Comparison of ENCODE assay signal across 18 mouse cellular contexts in the genomic region with DNA sequence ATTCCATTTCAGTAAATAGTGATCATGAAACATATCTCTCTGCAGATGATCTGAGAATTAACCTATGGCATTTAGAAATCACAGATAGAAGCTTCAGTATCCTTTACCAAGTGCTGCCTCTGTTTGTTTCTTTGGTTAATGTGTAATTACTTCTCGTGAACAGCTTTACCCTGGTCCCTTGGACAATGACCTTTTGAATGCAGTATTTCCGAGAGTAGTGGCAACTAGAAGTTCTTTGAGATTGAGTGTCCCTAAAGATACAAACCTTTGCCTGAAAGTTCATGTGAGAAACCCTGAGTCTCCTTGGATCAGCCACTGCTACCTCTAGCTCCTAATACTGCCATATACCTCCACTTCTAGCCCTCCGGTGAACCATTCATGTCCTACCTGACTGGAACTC. TPM values are rescaled to one million over a fixed set of nuclear protein-coding genes. Genes with fewer than 3 reads are reported as not detected.
DNase-seq lines count a peak whose midpoint lies in the region; ATAC-seq and TF ChIP-seq lines count a peak whose summit lies in the region.
"Had no signal": no experiment of that assay in that cellular context is flagged by ENCODE, and none has a peak within 500 bp of the region (broad histone marks: within the 10 kb centered on the region; RNA-seq: fewer than 3 reads in every experiment).

No protein-coding gene starts in this region.

- H3K4me1 ChIP-seq in kidney, embryonic 16.5 days (ENCODE audit: insufficient read depth, low read length), result no peaks in the 10 kb centered on the region
- H3K4me1 ChIP-seq in kidney, postnatal 0 days (replicated peaks; ENCODE audit: insufficient read depth, low read length), result no peaks in the 10 kb centered on the region; the same call in 1 of the 2 replicates
- H3K4me1 ChIP-seq in liver, postnatal 0 days (ENCODE audit: insufficient read depth), result peaks cover 11% of the 10 kb centered on the region; the same call in 1 of the 2 replicates
- H3K4me1 ChIP-seq: embryonic facial prominence, embryonic 12.5 days; forebrain, embryonic 12.5 days; heart, embryonic 12.5 days; hindbrain, embryonic 10.5 days had no signal

- DNase-seq in kidney, adult 11 months, result peak; percentile 17
- peak; percentile 5 for DNase-seq in kidney, postnatal 0 days (ENCODE audit: low spot score)
- no peak for DNase-seq in kidney, postnatal 4 days
- no peak for DNase-seq in liver, postnatal 0 days
- DNase-seq in liver, result no peak
- DNase-seq: adrenal gland, postnatal 14 days; cerebellum, adult 11-12 months; cerebellum, adult 9-10 months; cerebellum, postnatal 25 days; gastrocnemius, postnatal 25 days had no signal

- ATAC-seq in kidney, embryonic 16.5 days (ENCODE audit: low FRiP score, low TSS enrichment), result no peak
- ATAC-seq in kidney, postnatal 0 days (replicated peaks; ENCODE audit: low FRiP score, low read depth), result no peak
- peak; percentile 54; the same call in 1 of the 2 replicates for ATAC-seq in liver, postnatal 0 days
- ATAC-seq: forebrain, embryonic 16.5 days; Patski had no signal

- H3K27ac ChIP-seq in kidney, embryonic 16.5 days (ENCODE audit: low read length), result no peak overlapping the region
- H3K27ac ChIP-seq in kidney, postnatal 0 days, result peak overlapping the region; percentile 2; the same call in 1 of the 2 replicates
- H3K27ac ChIP-seq in liver, postnatal 0 days (ENCODE audit: low read depth), result peak overlapping the region; percentile 44
- H3K27ac ChIP-seq: embryonic facial prominence, embryonic 12.5 days; forebrain, embryonic 12.5 days; hindbrain, embryonic 10.5 days had no signal

- H3K4me2 ChIP-seq in kidney, embryonic 16.5 days (replicated peaks; ENCODE audit: low read depth, low read length), result no peak overlapping the region
- no peak overlapping the region for H3K4me2 ChIP-seq in kidney, postnatal 0 days (ENCODE audit: low read length)
- peak overlapping the region; percentile 29; the same call in 1 of the 2 replicates for H3K4me2 ChIP-seq in liver, postnatal 0 days (ENCODE audit: low read depth, low read length)
- H3K4me2 ChIP-seq: embryonic facial prominence, embryonic 12.5 days; forebrain, embryonic 12.5 days; heart, embryonic 12.5 days had no signal

- H3K27me3 ChIP-seq in kidney, embryonic 16.5 days (ENCODE audit: insufficient read depth, low read length), result no peaks in the 10 kb centered on the region
- no peaks in the 10 kb centered on the region for H3K27me3 ChIP-seq in kidney, postnatal 0 days (ENCODE audit: insufficient read depth, low read length)
- H3K27me3 ChIP-seq in liver, postnatal 0 days (ENCODE audit: insufficient read depth, low read length), result no peaks in the 10 kb centered on the region
- H3K27me3 ChIP-seq: CH12.LX; embryonic facial prominence, embryonic 12.5 days; forebrain, embryonic 12.5 days; heart, embryonic 12.5 days; Patski had no signal

- no peaks in the 10 kb centered on the region for H3K9me3 ChIP-seq in kidney, embryonic 16.5 days (ENCODE audit: low read length)
- H3K9me3 ChIP-seq in kidney, postnatal 0 days (replicated peaks; ENCODE audit: low read length), result no peaks in the 10 kb centered on the region
- no peaks in the 10 kb centered on the region for H3K9me3 ChIP-seq in liver, postnatal 0 days (ENCODE audit: low read length)
- H3K9me3 ChIP-seq: embryonic facial prominence, embryonic 12.5 days; forebrain, embryonic 12.5 days; heart, embryonic 12.5 days; hindbrain, embryonic 10.5 days had no signal

- TF ChIP-seq EP300 in liver, postnatal 0 days (IDR thresholded peaks at IDR 0.05; ENCODE audit: low read depth), result no peak

- no peak overlapping the region for H3K4me3 ChIP-seq in kidney, embryonic 16.5 days (ENCODE audit: low read length)
- H3K4me3 ChIP-seq in kidney, postnatal 0 days (replicated peaks; ENCODE audit: low read depth, low read length), result no peak overlapping the region
- no peak overlapping the region for H3K4me3 ChIP-seq in liver, postnatal 0 days (ENCODE audit: low read depth, low read length)
- H3K4me3 ChIP-seq: embryonic facial prominence, embryonic 12.5 days; forebrain, embryonic 12.5 days; heart, embryonic 12.5 days; hindbrain, embryonic 10.5 days had no signal

- WGBS in kidney, embryonic 16.5 days, result 83% methylated on average over 3 of the region's 3 CpGs
- 78% methylated on average over 3 of the region's 3 CpGs for WGBS in kidney, postnatal 0 days
- 68% methylated on average over 3 of the region's 3 CpGs for WGBS in liver, postnatal 0 days (ENCODE audit: insufficient replicate concordance)

- no peak for TF ChIP-seq CTCF in kidney, postnatal 0 days (IDR thresholded peaks at IDR 0.05; ENCODE audit: low read depth)
- TF ChIP-seq CTCF in liver, postnatal 0 days (IDR thresholded peaks at IDR 0.05; ENCODE audit: low read depth), result no peak

- H3K9ac ChIP-seq in kidney, embryonic 16.5 days (replicated peaks; ENCODE audit: low read length), result no peak overlapping the region
- H3K9ac ChIP-seq in kidney, postnatal 0 days (ENCODE audit: low read depth, low read length), result no peak overlapping the region
- no peak overlapping the region for H3K9ac ChIP-seq in liver, postnatal 0 days (replicated peaks)
- H3K9ac ChIP-seq: embryonic facial prominence, embryonic 12.5 days; forebrain, embryonic 12.5 days; heart, embryonic 12.5 days had no signal

- peaks cover 63% of the 10 kb centered on the region for H3K36me3 ChIP-seq in kidney, embryonic 16.5 days (ENCODE audit: insufficient read depth, low read length)
- peaks cover 47% of the 10 kb centered on the region for H3K36me3 ChIP-seq in kidney, postnatal 0 days (ENCODE audit: insufficient read depth, low read length)
- H3K36me3 ChIP-seq in liver, postnatal 0 days (replicated peaks; ENCODE audit: insufficient read depth, low read length), result peaks cover 68% of the 10 kb centered on the region

RNA-seq across cellular contexts. Expression of gene Mapk1ip1, which starts 26.9 kb away (rescaled TPM):
- 16.9 and 18.9 TPM in 2 replicates for polyA plus RNA-seq in kidney, embryonic 16.5 days (2015; fragmentation: Nextera tagmentation; extraction: Ambion mirVana)
- 16.5 and 19.5 TPM in 2 replicates for polyA plus RNA-seq in kidney, postnatal 0 days (2015; fragmentation: Nextera tagmentation; extraction: Ambion mirVana)
- polyA plus RNA-seq in liver, postnatal 0 days (2015; fragmentation: Nextera tagmentation; extraction: Ambion mirVana), result 5.2 and 5.5 TPM in 2 replicates

RNA-seq across cellular contexts. Expression of gene Ppp2r2d, which starts 27.1 kb away (rescaled TPM):
- 14.7 and 28.7 TPM in 2 replicates for polyA plus RNA-seq in kidney, embryonic 16.5 days (2015; fragmentation: Nextera tagmentation; extraction: Ambion mirVana)
- polyA plus RNA-seq in kidney, postnatal 0 days (2015; fragmentation: Nextera tagmentation; extraction: Ambion mirVana), result 32.1 and 33.2 TPM in 2 replicates
- polyA plus RNA-seq in liver, postnatal 0 days (2015; fragmentation: Nextera tagmentation; extraction: Ambion mirVana), result 17.2 and 18.9 TPM in 2 replicates

RNA-seq across cellular contexts. Expression of gene Bnip3, which starts 36.4 kb away (rescaled TPM):
- 115 and 117 TPM in 2 replicates for polyA plus RNA-seq in kidney, embryonic 16.5 days (2015; fragmentation: Nextera tagmentation; extraction: Ambion mirVana)
- 125 and 129 TPM in 2 replicates for polyA plus RNA-seq in kidney, postnatal 0 days (2015; fragmentation: Nextera tagmentation; extraction: Ambion mirVana)
- 171 and 190 TPM in 2 replicates for polyA plus RNA-seq in liver, postnatal 0 days (2015; fragmentation: Nextera tagmentation; extraction: Ambion mirVana)

Comparison
In these comparisons a context has a peak if more than half of its experiments do, and no peak if none do; other contexts are left out.
1. DNase-seq: peak in kidney, adult 11 months (single experiment) and kidney, postnatal 0 days (single experiment); none in kidney, postnatal 4 days (0 of 2), liver, postnatal 0 days (single experiment) and liver (single experiment).